Mouse (Mus musculus) hindbrain, embryonic 14.5 days (tissue): ENCODE measurements around the gene Muc5ac. TPM values are rescaled to one million over a fixed set of nuclear protein-coding genes. Genes with fewer than 3 reads are reported as not detected.
"Not testable (repeated sequence)": the region's sequence is repeated elsewhere in the genome, so short reads cannot be mapped to it uniquely, and the experiment has no call there.

Experiments
- ATAC-seq: fragments of 200-750 bp; cut with Nextera tagmentation; 2 replicates; pipeline ENCODE4 v1.8.0; 2017; ENCODE audit warnings: moderate number of reproducible peaks, mild to moderate bottlenecking, moderate TSS enrichment, moderate library complexity; ENCODE audit not compliant: low FRiP score
- DNase-seq: peaks from one replicate; pipeline ENCODE4 v3.0.0-alpha.2; 2015; ENCODE audit warnings: low spot score
- H3K27ac ChIP-seq: fragments of 300-500 bp; sonication (generic); 2 replicates; pipeline ENCODE4 v1.5.1; 2014; ENCODE audit warnings: mild to moderate bottlenecking, moderate library complexity
- H3K27me3 ChIP-seq: fragments of 300-500 bp; sonication (generic); 2 replicates; pipeline ENCODE4 v1.6.1; 2014; ENCODE audit warnings: mild to moderate bottlenecking, low read length, mixed read lengths; ENCODE audit not compliant: control insufficient read depth, insufficient read depth
- H3K36me3 ChIP-seq: fragments of 300-500 bp; sonication (generic); replicated peaks from 2 replicates; pipeline ENCODE4 v1.6.1; 2014; ENCODE audit not compliant: control insufficient read depth, insufficient read depth
- H3K4me1 ChIP-seq: fragments of 300-500 bp; sonication (generic); replicated peaks from 2 replicates; pipeline ENCODE4 v1.6.1; 2014; ENCODE audit warnings: antibody characterized with exemption, low read length, mixed read lengths; ENCODE audit not compliant: control insufficient read depth, insufficient read depth
- H3K4me2 ChIP-seq: fragments of 300-500 bp; sonication (generic); replicated peaks from 2 replicates; pipeline ENCODE4 v1.6.1; 2014; ENCODE audit warnings: mild to moderate bottlenecking, moderate library complexity
- H3K4me3 ChIP-seq: fragments of 300-500 bp; sonication (generic); replicated peaks from 2 replicates; pipeline ENCODE4 v1.5.1; 2014; ENCODE audit warnings: mild to moderate bottlenecking, low read length
- H3K9ac ChIP-seq: fragments of 300-500 bp; sonication (generic); 2 replicates; pipeline ENCODE4 v1.6.1; 2014
- H3K9me3 ChIP-seq: fragments of 300-500 bp; sonication (generic); 2 replicates; pipeline ENCODE4 v1.6.1; 2016; ENCODE audit warnings: low read length; ENCODE audit not compliant: control insufficient read depth
- WGBS: fragments of 180-500 bp; shearing (Covaris S2); extraction: QIAGEN DNeasy Blood & Tissue Kit; methylation state at CpG from one replicate; pipeline ENCODE4 v1.1.7; 2014; 5-methylcytosine and 5-hydroxymethylcytosine counted together
- polyA plus RNA-seq: library from polyadenylated mRNA; unstranded; fragments of >200 nt; fragmentation: Nextera tagmentation; extraction: Ambion mirVana; gene quantifications from 2 replicates; pipeline ENCODE4 v1.2.1, GENCODE M21; 2014

Muc5ac gene
- polyA plus RNA-seq, 1 experiment from 2014 or later = not detected

- H3K4me3 ChIP-seq = no peak overlapping the region
- H3K9ac ChIP-seq = no peak overlapping the region
- no peak for ATAC-seq
- no peaks in the 10 kb centered on the region for H3K36me3 ChIP-seq
- H3K4me1 ChIP-seq = no peaks in the 10 kb centered on the region
- no peak for DNase-seq
- no peak overlapping the region for H3K4me2 ChIP-seq
- H3K9me3 ChIP-seq = no peaks in the 10 kb centered on the region
- H3K27ac ChIP-seq = no peak overlapping the region
- WGBS = 91% methylated on average over 5 of the region's 5 CpGs
- no peaks in the 10 kb centered on the region for H3K27me3 ChIP-seq
These were observed 12.6 kb upstream of the Muc5ac start for GRCm38 (mm10) chr7:141776199-141776598.

GRCm38 (mm10) chr7:141794251-141794650, 5.5 kb downstream of the Muc5ac start:
- Histone ChIP-seq H3K36me3 (no peaks in the 10 kb centered on the region), H3K4me3 (no peak overlapping the region), H3K27ac (no peak overlapping the region), H3K9ac (no peak overlapping the region), H3K4me2 (no peak overlapping the region), H3K4me1 (no peaks in the 10 kb centered on the region), H3K9me3 (no peaks in the 10 kb centered on the region), H3K27me3 (no peaks in the 10 kb centered on the region)
- 96% methylated on average over 1 of the region's 1 CpGs for WGBS
- ATAC-seq (no peak), DNase-seq (no peak)

- no peaks in the 10 kb centered on the region for H3K4me1 ChIP-seq
- no peak overlapping the region for H3K4me2 ChIP-seq
- no peaks in the 10 kb centered on the region for H3K27me3 ChIP-seq
- DNase-seq (no peak), ATAC-seq (no peak)
- no peak overlapping the region for H3K9ac ChIP-seq
- H3K9me3 ChIP-seq = no peaks in the 10 kb centered on the region
- no peak overlapping the region for H3K4me3 ChIP-seq
- 86% methylated on average over 7 of the region's 7 CpGs for WGBS
- no peak overlapping the region for H3K27ac ChIP-seq
- H3K36me3 ChIP-seq = no peaks in the 10 kb centered on the region
These were observed 14.4 kb downstream of the Muc5ac start for GRCm38 (mm10) chr7:141803206-141803605.

GRCm38 (mm10) chr7:141805384-141805783, 16.6 kb downstream of the Muc5ac start:
- no peaks in the 10 kb centered on the region for H3K4me1 ChIP-seq
- no peak overlapping the region for H3K9ac ChIP-seq
- no peaks in the 10 kb centered on the region for H3K36me3 ChIP-seq
- H3K4me3 ChIP-seq = no peak overlapping the region
- no peak overlapping the region for H3K27ac ChIP-seq
- DNase-seq (no peak), ATAC-seq (no peak)
- WGBS = 89% methylated on average over 7 of the region's 7 CpGs
- H3K4me2 ChIP-seq = no peak overlapping the region
- H3K9me3 ChIP-seq = no peaks in the 10 kb centered on the region
- no peaks in the 10 kb centered on the region for H3K27me3 ChIP-seq

DNA sequence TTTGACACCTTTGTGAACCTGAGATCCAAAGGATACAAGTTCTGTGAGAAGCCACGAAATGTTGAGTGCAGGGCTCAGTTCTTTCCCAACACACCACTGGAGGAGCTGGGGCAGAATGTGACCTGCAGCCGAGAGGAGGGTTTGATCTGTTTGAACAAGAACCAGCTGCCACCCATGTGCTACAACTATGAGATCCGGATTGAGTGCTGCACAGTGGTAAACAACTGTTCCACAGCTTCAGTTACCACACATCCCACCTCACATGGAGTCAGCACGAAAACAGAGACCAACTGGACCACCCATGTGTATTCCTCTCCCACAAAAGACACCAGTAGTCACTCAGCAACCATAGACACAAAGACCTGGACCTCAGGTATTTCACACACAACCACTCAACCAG, 19.1 kb downstream of the Muc5ac start:
- not testable (repeated sequence) for H3K27ac ChIP-seq, H3K4me1 ChIP-seq, H3K36me3 ChIP-seq, ATAC-seq, H3K9me3 ChIP-seq, H3K4me3 ChIP-seq, H3K4me2 ChIP-seq, H3K27me3 ChIP-seq, DNase-seq, H3K9ac ChIP-seq
- WGBS = no CpG with 5 or more reads among the region's 4 CpGs

GRCm38 (mm10) chr7:141809933-141810332, 21.2 kb downstream of the Muc5ac start:
- H3K27ac ChIP-seq, H3K36me3 ChIP-seq, H3K9ac ChIP-seq, DNase-seq, H3K27me3 ChIP-seq, H3K4me1 ChIP-seq, H3K4me2 ChIP-seq, H3K9me3 ChIP-seq, H3K4me3 ChIP-seq, ATAC-seq: not testable (repeated sequence)
- WGBS = no CpG with 5 or more reads among the region's 4 CpGs

DNA sequence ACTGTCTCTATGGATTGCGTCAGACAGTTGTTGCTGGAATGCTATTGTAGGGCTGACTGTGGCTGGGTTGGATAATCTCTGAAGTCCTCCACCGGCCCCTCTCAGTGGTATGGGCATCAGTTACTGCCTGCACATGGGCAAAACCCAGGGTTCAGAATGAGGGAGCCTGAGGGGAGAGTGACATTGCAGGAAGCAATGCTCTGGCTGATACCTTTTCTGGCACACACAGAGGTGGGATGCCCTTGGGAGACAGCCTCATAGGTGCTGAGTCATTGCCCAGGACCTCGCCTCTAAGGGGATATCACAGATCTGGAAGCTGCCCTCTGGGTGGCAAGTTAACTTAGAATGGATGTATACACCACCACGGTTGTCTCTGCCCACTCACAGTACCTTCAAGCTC, 24.5 kb downstream of the Muc5ac start:
- Histone ChIP-seq H3K36me3 (no peaks in the 10 kb centered on the region), H3K4me2 (no peak overlapping the region), H3K27me3 (no peaks in the 10 kb centered on the region), H3K27ac (no peak overlapping the region), H3K9me3 (no peaks in the 10 kb centered on the region), H3K4me3 (no peak overlapping the region), H3K4me1 (no peaks in the 10 kb centered on the region), H3K9ac (no peak overlapping the region)
- DNase-seq (no peak), ATAC-seq (no peak)
- WGBS = 83% methylated on average over 4 of the region's 4 CpGs

DNA sequence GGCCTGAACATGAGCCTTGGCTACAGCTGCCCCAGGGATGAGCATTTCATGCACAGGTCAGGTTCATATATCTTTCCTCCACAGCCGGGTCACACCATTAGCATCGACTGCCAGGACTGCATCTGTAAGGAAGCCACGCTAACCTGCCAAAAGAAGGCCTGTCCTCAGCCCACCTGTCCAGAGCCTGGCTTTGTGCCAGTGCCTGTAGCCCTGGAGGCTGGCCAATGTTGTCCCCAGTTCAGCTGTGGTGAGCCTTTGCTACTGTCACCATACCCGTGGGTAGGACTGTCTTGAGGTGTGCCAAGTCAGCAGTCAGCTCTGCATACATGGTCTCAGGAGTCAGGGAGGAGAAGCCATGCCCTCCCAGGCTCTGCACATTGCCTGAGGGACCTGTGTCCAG, 26.6 kb downstream of the Muc5ac start:
- 75% methylated on average over 4 of the region's 4 CpGs for WGBS

DNA sequence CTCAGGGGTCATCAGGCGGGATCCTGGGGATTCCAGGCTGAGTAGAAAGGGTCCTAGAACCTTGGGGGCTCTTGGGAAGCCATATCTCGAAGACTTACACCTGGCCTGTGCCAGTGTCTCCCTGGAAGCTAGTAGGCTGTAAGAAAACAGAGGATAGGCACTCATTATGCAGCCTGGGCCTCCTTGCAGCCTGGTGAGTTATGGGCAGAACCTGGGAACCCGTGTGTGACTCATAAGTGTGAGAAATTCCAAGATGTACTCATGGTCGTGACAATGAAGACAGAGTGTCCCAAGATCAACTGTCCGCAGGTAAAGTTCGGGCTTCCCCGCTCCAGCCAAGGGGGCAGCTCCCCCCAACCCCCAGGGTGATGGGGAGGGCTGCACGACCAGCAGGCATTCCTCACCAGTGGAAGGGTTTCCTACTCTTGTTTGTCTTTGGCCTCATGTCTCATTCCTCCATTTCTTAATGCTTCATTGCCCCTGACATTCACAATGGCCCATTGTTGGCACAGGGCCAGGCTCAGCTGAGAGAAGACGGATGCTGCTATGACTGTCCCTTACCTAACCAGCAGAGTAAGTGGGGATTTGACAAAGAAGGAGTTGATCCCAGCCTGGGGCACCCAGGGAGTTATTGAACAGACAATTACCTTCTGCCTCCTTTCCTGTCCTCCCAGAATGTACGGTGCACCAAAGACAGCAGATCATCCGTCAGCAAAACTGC, 28.7 kb downstream of the Muc5ac start:
- Histone ChIP-seq H3K36me3 (no peaks in the 10 kb centered on the region), H3K4me1 (no peaks in the 10 kb centered on the region), H3K4me2 (no peak overlapping the region), H3K27me3 (no peaks in the 10 kb centered on the region), H3K9ac (no peak overlapping the region), H3K27ac (no peak overlapping the region), H3K9me3 (no peaks in the 10 kb centered on the region), H3K4me3 (no peak overlapping the region)
- DNase-seq = peak; percentile 28
- 45% methylated on average over 11 of the region's 11 CpGs for WGBS
- ATAC-seq = 0 out of 2 replicates have a peak, but pooled peaks have one; percentile 46

More for the DNA sequence above, 26.6 kb downstream of the Muc5ac start:
- Histone ChIP-seq H3K27me3 (no peaks in the 10 kb centered on the region), H3K4me3 (no peak overlapping the region), H3K36me3 (no peaks in the 10 kb centered on the region), H3K9ac (no peak overlapping the region), H3K4me1 (no peaks in the 10 kb centered on the region), H3K9me3 (no peaks in the 10 kb centered on the region), H3K27ac (no peak overlapping the region), H3K4me2 (no peak overlapping the region)
- no peak for ATAC-seq
- DNase-seq = no peak

DNA sequence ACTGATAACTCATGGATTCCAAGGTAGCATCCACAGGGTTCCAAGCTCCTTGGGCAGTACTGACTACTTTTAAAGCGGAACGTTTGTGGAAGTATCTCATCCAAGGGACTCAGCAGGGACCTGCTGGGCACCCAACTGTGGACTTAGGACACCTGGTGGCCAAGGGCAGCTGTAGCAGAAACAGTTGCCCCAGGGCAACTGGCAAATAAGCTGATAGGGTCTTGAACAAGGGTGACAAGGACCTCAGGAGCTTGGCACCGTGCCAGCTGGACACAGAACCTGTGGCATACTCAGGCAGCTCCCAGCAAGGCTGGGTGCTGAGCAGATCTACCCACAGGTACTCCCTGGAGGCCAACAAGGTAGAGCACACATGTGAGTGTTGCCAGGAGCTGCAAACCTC, 29.5 kb downstream of the Muc5ac start:
- DNase-seq (no peak), ATAC-seq (no peak)
- Histone ChIP-seq H3K27me3 (no peaks in the 10 kb centered on the region), H3K4me2 (no peak overlapping the region), H3K9me3 (no peaks in the 10 kb centered on the region), H3K4me1 (no peaks in the 10 kb centered on the region), H3K36me3 (no peaks in the 10 kb centered on the region), H3K9ac (no peak overlapping the region), H3K4me3 (no peak overlapping the region), H3K27ac (no peak overlapping the region)
- 90% methylated on average over 3 of the region's 3 CpGs for WGBS
